Mouse (Mus musculus) adrenal gland, postnatal 4 days (tissue): ENCODE data around the gene Tuba3a. TPM values are rescaled to one million over a fixed set of nuclear protein-coding genes. Genes with fewer than 3 reads are reported as not detected.
"Not testable (repeated sequence)": the region's sequence is repeated elsewhere in the genome, so short reads cannot be mapped to it uniquely, and the experiment has no call there.

ENCODE experiments used
- DNase-seq, 2 experiments: peaks; one replicate each; pipeline ENCODE4 v3.0.0; 2021 to 2022; ENCODE audit warnings: low spot score in 2 of 2, mixed read lengths in 2 of 2
- total RNA-seq, 2 experiments: library from RNA; stranded (reverse); gene quantifications; 2 replicates each; pipeline ENCODE4 v1.2.3; 2021

Tuba3a gene
- total RNA-seq, 2 experiments from 2014 or later: not detected

GRCm38 (mm10) chr6:125308921-125309320, 23.1 kb upstream of the Tuba3a start:
- DNase-seq: no peak

- DNase-seq: no peak
These were observed 21.2 kb upstream of the Tuba3a start for GRCm38 (mm10) chr6:125307091-125307490.

- DNase-seq: no peak
These were observed 19.6 kb upstream of the Tuba3a start for GRCm38 (mm10) chr6:125305465-125305864.

- not testable (repeated sequence) for DNase-seq
These were observed 18.6 kb upstream of the Tuba3a start for GRCm38 (mm10) chr6:125304408-125304807.

GRCm38 (mm10) chr6:125303242-125303641, 17.4 kb upstream of the Tuba3a start:
- DNase-seq: no peak

GRCm38 (mm10) chr6:125302231-125302982, 16.6 kb upstream of the Tuba3a start:
- no peak for DNase-seq

- DNase-seq: no peak
These were observed 15.1 kb upstream of the Tuba3a start for GRCm38 (mm10) chr6:125300982-125301381.

- DNase-seq: no peak
These were observed 11.4 kb upstream of the Tuba3a start for GRCm38 (mm10) chr6:125297149-125297820.

- DNase-seq: no peak
These were observed 8.2 kb upstream of the Tuba3a start for GRCm38 (mm10) chr6:125294049-125294448.

- DNase-seq: no peak
These were observed 6.4 kb upstream of the Tuba3a start for GRCm38 (mm10) chr6:125292256-125292655.

- DNase-seq: no peak
These were observed 5.5 kb upstream of the Tuba3a start for GRCm38 (mm10) chr6:125291329-125291728.

GRCm38 (mm10) chr6:125288730-125289129, 2.9 kb upstream of the Tuba3a start:
- DNase-seq: no peak

- DNase-seq: no peak
These were observed 1.1 kb upstream of the Tuba3a start for GRCm38 (mm10) chr6:125286944-125287343.

- DNase-seq: no peak
These were observed 1.1 kb downstream of the Tuba3a start for GRCm38 (mm10) chr6:125284751-125285150.

GRCm38 (mm10) chr6:125284250-125284649, 1.6 kb downstream of the Tuba3a start:
- DNase-seq: no peak

GRCm38 (mm10) chr6:125282721-125283120, 3.1 kb downstream of the Tuba3a start:
- DNase-seq: not testable (repeated sequence)

GRCm38 (mm10) chr6:125279729-125280128, 6.1 kb downstream of the Tuba3a start:
- no peak for DNase-seq

- DNase-seq: no peak
These were observed 10.8 kb downstream of the Tuba3a start for GRCm38 (mm10) chr6:125274841-125275563.

- no peak for DNase-seq
These were observed 13.5 kb downstream of the Tuba3a start for GRCm38 (mm10) chr6:125272228-125272785.

- peak; percentile 61 to 77 for DNase-seq
These were observed 14.2 kb downstream of the Tuba3a start for GRCm38 (mm10) chr6:125271455-125272227.

- DNase-seq: no peak
These were observed 17.0 kb downstream of the Tuba3a start for GRCm38 (mm10) chr6:125268799-125269198.
